Mouse (Mus musculus) liver, embryonic 14.5 days (tissue): ENCODE data around the gene Gria1.

ENCODE experiments used
- CTCF ChIP-seq: IDR thresholded peaks from 2 replicates; pipeline ENCODE4 v1.5.1; 2016; ENCODE audit warnings: antibody characterized with exemption, low read depth, control low read depth
- EP300 ChIP-seq: IDR thresholded peaks from 2 replicates; pipeline ENCODE4 v1.6.1; 2016; ENCODE audit warnings: antibody characterized with exemption, low read depth

GRCm38 (mm10) chr11:57070196-57070901 is 59.2 kb downstream of the Gria1 start:
- TF ChIP-seq CTCF (no peak), EP300 (no peak)
